Mouse (Mus musculus) embryonic facial prominence, embryonic 15.5 days (tissue): Measurements from ENCODE around the gene 4930502E18Rik. TPM values are rescaled to one million over a fixed set of nuclear protein-coding genes. Genes with fewer than 3 reads are reported as not detected.
"Not testable (repeated sequence)": the region's sequence is repeated elsewhere in the genome, so short reads cannot be mapped to it uniquely, and the experiment has no call there.

Experiments used
- ATAC-seq: fragments of 200-750 bp; cut with Nextera tagmentation; 2 replicates; pipeline ENCODE4 v1.8.0; 2017; ENCODE audit warnings: low read depth, moderate TSS enrichment; ENCODE audit not compliant: insufficient number of reproducible peaks, low FRiP score, low TSS enrichment
- H3K27ac ChIP-seq: fragments of 300-500 bp; sonication (generic); replicated peaks from 2 replicates; pipeline ENCODE4 v1.5.1; 2015; ENCODE audit warnings: mild to moderate bottlenecking, inconsistent platforms
- H3K27me3 ChIP-seq: fragments of 300-500 bp; sonication (generic); 2 replicates; pipeline ENCODE4 v1.6.1; 2015; ENCODE audit warnings: inconsistent platforms
- H3K36me3 ChIP-seq: fragments of 300-500 bp; sonication (generic); 2 replicates; pipeline ENCODE4 v1.6.1; 2015; ENCODE audit warnings: mild to moderate bottlenecking, inconsistent platforms
- H3K4me1 ChIP-seq: fragments of 300-500 bp; sonication (generic); 2 replicates; pipeline ENCODE4 v1.6.1; 2015; ENCODE audit warnings: inconsistent platforms
- H3K4me2 ChIP-seq: fragments of 300-500 bp; sonication (generic); replicated peaks from 2 replicates; pipeline ENCODE4 v1.6.1; 2015; ENCODE audit warnings: mild to moderate bottlenecking, inconsistent platforms
- H3K4me3 ChIP-seq: fragments of 300-500 bp; sonication (generic); replicated peaks from 2 replicates; pipeline ENCODE4 v1.5.1; 2015; ENCODE audit warnings: mild to moderate bottlenecking, inconsistent platforms
- H3K9ac ChIP-seq: fragments of 300-500 bp; sonication (generic); 2 replicates; pipeline ENCODE4 v1.6.1; 2015; ENCODE audit warnings: inconsistent platforms
- H3K9me3 ChIP-seq: fragments of 300-500 bp; sonication (generic); replicated peaks from 2 replicates; pipeline ENCODE4 v1.6.1; 2016; ENCODE audit warnings: inconsistent platforms
- WGBS: fragments of 180-500 bp; shearing (Covaris S2); methylation state at CpG from one replicate; pipeline ENCODE4 v1.1.7; 2015; 5-methylcytosine and 5-hydroxymethylcytosine counted together
- polyA plus RNA-seq: library from polyadenylated mRNA; unstranded; fragments of >200 nt; fragmentation: Nextera tagmentation; extraction: Ambion mirVana; gene quantifications from 2 replicates; pipeline ENCODE4 v1.2.1, GENCODE M21; 2015

Gene 4930502E18Rik
- polyA plus RNA-seq: 0.23 and 0.50 TPM in 2 replicates

DNA sequence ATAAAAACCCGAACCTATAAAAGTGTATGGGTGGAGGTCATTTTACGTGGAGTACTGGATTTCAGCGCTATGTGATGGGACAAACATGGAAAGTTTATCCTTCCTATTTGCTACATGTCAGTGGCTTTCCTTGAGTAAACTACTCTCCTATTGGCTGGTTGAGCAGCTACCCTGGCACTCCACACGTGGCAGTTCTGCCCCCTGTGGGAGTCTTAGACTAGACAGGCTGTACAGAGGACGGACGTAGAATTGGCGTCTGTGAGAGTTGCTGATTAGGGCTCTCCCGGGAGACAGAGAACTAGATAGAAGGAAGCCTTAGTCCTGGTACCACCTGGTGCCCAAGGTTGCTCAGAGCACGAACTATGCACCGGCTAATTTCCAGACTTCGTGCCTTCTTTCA lies at the start of gene 4930502E18Rik:
TSS of gene 4930502E18Rik (plus strand) at position 231 of the 400 bp plus-strand sequence.
- Histone ChIP-seq H3K4me3 (no peak within 1 kb of the TSS), H3K36me3 (no peaks in the 10 kb centered on the region), H3K4me1 (no peaks in the 10 kb centered on the region), H3K27me3 (no peaks in the 10 kb centered on the region), H3K9ac (no peak within 1 kb of the TSS), H3K27ac (no peak within 1 kb of the TSS), H3K9me3 (no peaks in the 10 kb centered on the region), H3K4me2 (no peak within 1 kb of the TSS)
- ATAC-seq: no peak
- WGBS: 79% methylated on average over 11 of the region's 11 CpGs

DNA sequence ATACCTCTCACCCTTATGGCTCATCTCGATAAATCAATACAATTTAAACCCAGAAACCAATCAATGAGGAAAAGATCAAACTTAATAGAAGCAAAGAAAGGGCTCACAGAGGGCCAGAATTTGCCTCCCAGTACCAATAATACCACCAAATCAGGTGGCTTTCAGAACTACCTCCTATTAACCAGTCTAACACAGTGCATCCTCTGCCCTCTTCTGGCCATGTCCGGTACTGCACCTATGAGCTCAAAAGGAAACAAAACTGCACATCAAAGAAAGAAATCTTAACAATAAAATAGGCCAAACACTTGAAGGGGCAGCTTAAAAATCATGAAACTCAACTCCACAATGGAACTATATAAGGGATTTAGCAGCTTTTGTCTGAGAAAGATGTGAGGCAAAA lies 47.7 kb upstream of the 4930502E18Rik start:
- ATAC-seq, H3K4me1 ChIP-seq, H3K27ac ChIP-seq, H3K9me3 ChIP-seq, H3K4me3 ChIP-seq, H3K4me2 ChIP-seq, H3K36me3 ChIP-seq, H3K9ac ChIP-seq, H3K27me3 ChIP-seq: not testable (repeated sequence)
- WGBS: 30% methylated on average over 2 of the region's 2 CpGs

DNA sequence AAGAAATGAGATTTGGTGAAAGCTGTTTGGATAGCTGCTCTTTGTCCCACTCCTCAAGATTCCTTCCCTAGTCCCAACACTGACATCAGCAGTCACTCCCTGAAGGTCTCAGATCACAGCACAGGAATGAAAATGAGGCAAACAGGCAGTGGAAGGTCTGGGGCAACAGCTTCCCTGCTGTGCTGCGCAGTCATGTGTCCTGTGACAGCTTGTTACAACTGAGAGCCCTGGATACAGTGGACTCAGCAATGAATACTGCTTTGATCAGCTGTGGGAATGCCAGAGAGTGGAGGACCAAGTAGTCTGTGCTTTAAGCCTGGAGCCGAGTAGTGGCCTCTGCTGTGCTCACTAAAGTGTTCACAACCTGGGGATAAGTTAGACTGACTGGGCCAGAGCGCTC lies 42.0 kb upstream of the 4930502E18Rik start:
- ATAC-seq, H3K4me3 ChIP-seq, H3K4me1 ChIP-seq, H3K4me2 ChIP-seq, H3K9me3 ChIP-seq, H3K27ac ChIP-seq, H3K36me3 ChIP-seq, H3K27me3 ChIP-seq, H3K9ac ChIP-seq: not testable (repeated sequence)
- WGBS: 49% methylated on average over 3 of the region's 3 CpGs

DNA sequence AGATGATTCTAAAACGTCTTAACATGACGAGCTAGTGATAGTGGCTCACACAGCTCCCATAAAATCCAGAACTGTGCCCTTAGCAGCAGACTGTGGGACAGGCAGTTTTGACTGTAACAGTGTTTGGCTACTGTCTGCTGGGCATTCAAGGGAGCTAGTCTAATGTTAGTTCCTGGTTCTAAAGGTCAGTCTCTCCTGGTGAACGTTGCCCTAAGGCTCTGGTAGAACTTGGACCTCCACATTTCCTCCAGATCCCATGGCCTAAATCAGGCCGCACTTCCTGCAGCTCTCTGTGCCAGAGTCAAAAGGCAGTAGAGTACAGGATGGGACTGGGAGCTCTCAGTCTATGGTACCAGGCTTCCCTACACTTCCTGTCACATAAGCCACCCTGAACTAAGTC lies 40.0 kb upstream of the 4930502E18Rik start:
- not testable (repeated sequence) for H3K36me3 ChIP-seq

DNA sequence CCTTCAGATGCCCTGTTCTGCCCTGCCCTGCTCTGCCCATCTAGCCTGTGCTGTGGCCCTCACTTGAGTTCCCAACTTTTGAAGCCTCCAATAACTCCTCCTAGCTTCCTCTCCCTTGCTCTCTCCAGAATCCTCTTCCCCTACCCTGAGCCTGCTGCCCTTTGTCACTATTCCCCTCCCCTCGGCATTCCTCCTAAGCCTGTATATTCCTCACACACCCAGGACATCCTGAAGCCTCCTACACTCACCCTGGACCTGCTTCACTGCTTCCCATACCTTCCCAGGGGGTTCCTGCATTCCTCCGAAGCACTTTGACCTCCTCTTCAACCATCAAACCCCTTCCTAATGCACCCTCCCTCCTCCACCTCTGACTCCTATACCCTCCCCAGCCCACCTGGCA lies 32.6 kb upstream of the 4930502E18Rik start:
- Histone ChIP-seq H3K36me3 (no peaks in the 10 kb centered on the region), H3K9me3 (no peaks in the 10 kb centered on the region), H3K4me3 (no peak overlapping the region), H3K27me3 (no peaks in the 10 kb centered on the region), H3K4me1 (no peaks in the 10 kb centered on the region), H3K9ac (no peak overlapping the region), H3K27ac (no peak overlapping the region), H3K4me2 (no peak overlapping the region)
- 54% methylated on average over 2 of the region's 2 CpGs for WGBS
- no peak for ATAC-seq

More for the DNA sequence above, 40.0 kb upstream of the 4930502E18Rik start:
- H3K4me1 ChIP-seq, ATAC-seq, H3K27ac ChIP-seq, H3K9ac ChIP-seq, H3K9me3 ChIP-seq, H3K27me3 ChIP-seq, H3K4me2 ChIP-seq, H3K4me3 ChIP-seq: not testable (repeated sequence)
- 70% methylated on average over 2 of the region's 4 CpGs for WGBS

DNA sequence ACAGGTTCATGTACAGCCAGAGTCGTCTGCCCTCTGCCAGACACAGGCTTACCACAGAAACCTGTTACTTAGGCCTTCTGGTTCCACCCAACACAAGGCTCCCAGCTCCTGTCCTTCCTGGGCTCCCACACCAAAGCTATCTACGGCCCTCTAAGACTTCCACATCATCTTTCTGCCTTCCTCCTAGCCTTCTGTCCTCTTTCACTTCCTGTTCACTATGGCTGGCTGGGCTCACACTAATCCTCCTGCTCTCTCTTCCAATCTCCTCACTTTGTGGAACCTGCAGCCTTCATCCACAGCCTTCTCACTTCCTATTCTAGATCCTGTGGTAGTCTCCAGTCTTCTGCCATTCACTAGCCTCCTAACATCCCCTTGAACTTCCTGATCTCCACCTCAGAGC lies 31.5 kb upstream of the 4930502E18Rik start:
- no peak overlapping the region for H3K27ac ChIP-seq
- ATAC-seq: no peak
- WGBS: 71% methylated on average over 2 of the region's 2 CpGs

DNA sequence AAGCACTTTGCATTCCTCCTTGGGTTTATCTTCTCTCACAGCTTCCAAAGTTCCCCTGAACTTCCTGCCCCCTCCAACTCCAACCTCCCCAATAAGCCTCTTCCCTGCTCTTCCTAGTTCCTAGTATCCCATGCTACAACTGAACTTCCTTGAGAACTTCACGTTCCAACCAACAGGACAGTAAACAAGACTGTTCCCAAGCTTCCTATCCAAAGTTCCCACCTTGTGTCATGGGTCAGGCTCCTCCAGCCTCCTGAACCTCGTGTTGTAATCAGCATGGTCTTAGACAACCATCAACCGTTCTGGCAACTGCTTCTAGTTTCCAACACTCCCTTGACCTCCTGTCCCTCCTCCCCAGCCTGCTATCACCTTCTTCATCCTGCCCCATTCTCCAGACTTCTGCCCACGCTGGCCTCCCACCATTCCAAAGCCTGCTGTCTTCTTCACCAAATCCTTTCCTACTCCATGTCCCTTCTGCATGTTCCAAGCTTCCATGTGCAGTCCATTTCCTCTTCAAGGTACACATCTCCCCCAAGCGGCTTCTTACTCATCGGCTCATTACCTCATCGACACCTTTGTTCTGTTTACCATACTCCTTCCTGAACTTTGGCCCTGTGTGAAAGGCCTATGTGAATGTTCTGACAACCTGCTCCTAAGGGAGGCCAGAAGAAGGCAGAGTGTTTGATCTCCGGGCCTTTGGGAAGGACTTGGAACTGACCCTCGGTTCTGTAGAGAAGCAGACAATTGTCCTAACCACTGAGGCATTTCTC lies 30.4 kb upstream of the 4930502E18Rik start:
- WGBS: 79% methylated on average over 9 of the region's 9 CpGs
- no peak for ATAC-seq
- H3K9me3 ChIP-seq: no peaks in the 10 kb centered on the region
- H3K9ac ChIP-seq: no peak overlapping the region
- no peaks in the 10 kb centered on the region for H3K36me3 ChIP-seq
- no peak overlapping the region for H3K4me2 ChIP-seq
- no peak overlapping the region for H3K27ac ChIP-seq
- no peaks in the 10 kb centered on the region for H3K4me1 ChIP-seq
- no peak overlapping the region for H3K4me3 ChIP-seq
- no peaks in the 10 kb centered on the region for H3K27me3 ChIP-seq

More for the DNA sequence above, 31.5 kb upstream of the 4930502E18Rik start:
- Histone ChIP-seq H3K27me3 (no peaks in the 10 kb centered on the region), H3K4me1 (no peaks in the 10 kb centered on the region), H3K36me3 (no peaks in the 10 kb centered on the region), H3K9ac (no peak overlapping the region), H3K4me2 (no peak overlapping the region), H3K9me3 (no peaks in the 10 kb centered on the region), H3K4me3 (no peak overlapping the region)

DNA sequence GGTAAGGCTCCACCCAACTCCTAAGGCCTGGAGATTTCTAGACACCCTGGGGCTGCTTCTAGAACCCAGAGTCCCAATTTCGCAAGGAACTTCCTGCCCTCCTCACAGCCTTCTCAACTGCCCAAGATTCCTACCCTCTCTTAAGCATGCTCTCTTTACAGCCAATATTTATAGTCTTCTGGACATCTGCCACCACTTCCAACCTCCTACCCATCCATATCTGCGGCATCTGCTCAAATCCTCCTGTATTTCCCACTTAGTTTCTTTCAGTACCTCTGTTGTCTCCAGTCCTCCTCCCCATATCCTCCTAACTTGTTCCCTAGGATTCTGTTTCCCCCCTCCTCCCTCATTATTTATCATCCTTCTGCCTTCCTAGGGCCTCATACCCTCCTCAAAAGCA lies 25.4 kb upstream of the 4930502E18Rik start:
- ATAC-seq: no peak

DNA sequence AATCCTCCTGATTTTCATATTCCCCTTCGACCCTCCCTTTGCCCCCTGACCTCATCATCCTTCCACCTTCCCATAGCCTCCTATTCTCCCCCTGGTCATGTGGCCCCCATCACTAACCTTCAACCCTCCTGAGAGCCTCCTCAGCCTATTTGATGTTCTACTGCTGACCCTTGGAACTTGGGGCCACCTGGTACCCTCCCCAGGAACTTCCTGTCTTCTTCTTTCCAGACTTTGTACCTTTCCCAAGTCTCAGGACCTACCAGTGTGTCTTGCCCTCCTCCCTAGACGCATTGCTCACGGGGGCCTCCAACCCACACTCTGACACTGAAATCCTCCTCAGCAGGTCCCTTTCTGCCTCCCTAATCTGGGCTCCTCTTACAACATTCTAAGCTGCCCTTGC lies 22.0 kb upstream of the 4930502E18Rik start:
- no peak overlapping the region for H3K27ac ChIP-seq
- H3K9me3 ChIP-seq: no peaks in the 10 kb centered on the region
- no peak overlapping the region for H3K4me2 ChIP-seq
- H3K4me3 ChIP-seq: no peak overlapping the region
- 70% methylated on average over 3 of the region's 3 CpGs for WGBS
- H3K36me3 ChIP-seq: no peaks in the 10 kb centered on the region
- H3K27me3 ChIP-seq: no peaks in the 10 kb centered on the region
- no peaks in the 10 kb centered on the region for H3K4me1 ChIP-seq
- ATAC-seq: no peak
- H3K9ac ChIP-seq: no peak overlapping the region

More for the DNA sequence above, 25.4 kb upstream of the 4930502E18Rik start:
- Histone ChIP-seq H3K36me3 (no peaks in the 10 kb centered on the region), H3K4me2 (no peak overlapping the region), H3K4me1 (no peaks in the 10 kb centered on the region), H3K9ac (no peak overlapping the region), H3K4me3 (no peak overlapping the region), H3K27ac (no peak overlapping the region), H3K9me3 (no peaks in the 10 kb centered on the region), H3K27me3 (no peaks in the 10 kb centered on the region)
- WGBS: 86% methylated on average over 2 of the region's 2 CpGs

DNA sequence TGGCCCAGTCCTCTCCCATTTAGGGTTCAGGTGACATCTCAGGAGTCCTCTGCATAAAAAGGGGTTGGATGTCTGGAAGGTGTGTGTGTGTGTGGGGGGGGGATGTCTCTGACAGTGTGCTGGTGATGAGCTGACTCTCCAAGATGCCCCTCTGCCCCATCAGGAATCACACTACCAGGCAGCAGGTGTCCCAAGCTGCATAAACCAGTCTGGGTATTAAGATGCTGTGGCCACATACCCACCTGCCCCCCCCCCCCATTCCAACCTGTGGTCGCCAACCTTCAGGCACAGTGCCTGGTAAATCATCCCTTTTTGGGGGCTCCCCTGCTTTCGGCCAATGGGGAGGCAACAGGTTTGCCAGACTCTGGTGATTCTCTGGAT lies 8.7 kb upstream of the 4930502E18Rik start:
- no peaks in the 10 kb centered on the region for H3K27me3 ChIP-seq
- peak overlapping the region; percentile 33 for H3K4me3 ChIP-seq
- no peak for ATAC-seq
- H3K4me2 ChIP-seq: peak overlapping the region; percentile 55
- no peak overlapping the region for H3K27ac ChIP-seq
- no peak overlapping the region for H3K9ac ChIP-seq
- no peaks in the 10 kb centered on the region for H3K36me3 ChIP-seq
- H3K4me1 ChIP-seq: no peaks in the 10 kb centered on the region
- WGBS: 44% methylated on average over 2 of the region's 2 CpGs
- no peaks in the 10 kb centered on the region for H3K9me3 ChIP-seq

DNA sequence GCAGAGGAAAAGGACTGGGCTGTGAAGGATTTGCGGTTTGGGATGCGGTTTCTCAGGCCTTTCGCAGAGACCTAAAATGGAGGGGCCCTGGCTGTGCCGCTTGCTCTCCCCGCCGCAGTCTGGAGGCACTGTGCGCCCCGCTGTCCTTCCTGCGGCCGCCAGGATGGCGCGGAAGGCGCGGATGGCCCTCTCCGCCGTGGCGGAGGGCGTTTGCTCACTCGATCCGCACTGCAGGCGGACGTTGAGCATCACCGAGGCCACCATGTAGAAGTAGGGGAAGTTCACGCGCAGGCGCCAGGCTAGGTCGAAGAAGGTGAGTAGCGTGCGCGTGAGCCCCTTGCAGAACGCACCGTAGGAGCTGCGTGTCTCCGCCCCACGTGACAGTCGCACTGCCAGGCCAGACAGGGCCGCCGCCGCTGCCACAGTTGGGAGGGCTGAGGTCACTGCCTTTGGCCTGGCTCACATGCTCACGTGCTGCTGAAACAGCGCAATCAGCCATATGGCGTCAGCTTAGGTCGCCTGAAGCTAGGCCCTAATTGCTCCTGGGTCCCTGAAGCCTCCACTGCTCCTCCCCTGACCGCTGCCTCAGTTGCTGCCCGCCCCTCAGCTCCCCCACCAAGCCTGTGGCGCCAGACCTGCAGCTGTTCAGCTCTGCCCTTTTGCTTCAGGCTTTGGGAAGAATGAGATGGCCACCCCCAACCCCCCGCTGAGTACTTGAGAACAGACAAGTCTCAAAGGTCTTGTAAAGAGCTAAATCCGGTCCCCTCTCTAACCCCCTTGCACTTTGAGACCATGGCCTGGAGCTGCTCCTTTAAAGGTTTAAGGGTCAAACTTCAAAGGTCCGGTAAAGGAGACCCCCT lies 8.1 kb upstream of the 4930502E18Rik start:
- peak overlapping the region; percentile 55 for H3K4me2 ChIP-seq
- no peaks in the 10 kb centered on the region for H3K9me3 ChIP-seq
- no peak overlapping the region for H3K27ac ChIP-seq
- H3K9ac ChIP-seq: no peak overlapping the region
- 21% methylated on average over 49 of the region's 49 CpGs for WGBS
- no peaks in the 10 kb centered on the region for H3K4me1 ChIP-seq
- no peaks in the 10 kb centered on the region for H3K36me3 ChIP-seq
- ATAC-seq: peak; percentile 60; the same call in 1 of the 2 replicates
- H3K4me3 ChIP-seq: peak overlapping the region; percentile 33
- no peaks in the 10 kb centered on the region for H3K27me3 ChIP-seq
